Mouse (Mus musculus) stomach, embryonic 15.5 days (tissue): Measurements from ENCODE around the gene Prcd. TPM values are rescaled to one million over a fixed set of nuclear protein-coding genes. Genes with fewer than 3 reads are reported as not detected.
"Not testable (repeated sequence)": the region's sequence is repeated elsewhere in the genome, so short reads cannot be mapped to it uniquely, and the experiment has no call there.

Experiments used
- ATAC-seq: fragments of 200-750 bp; cut with Nextera tagmentation; 2 replicates; pipeline ENCODE4 v1.8.0; 2017; ENCODE audit warnings: low read depth, moderate number of reproducible peaks, moderate TSS enrichment; ENCODE audit not compliant: insufficient read depth, low FRiP score
- H3K27ac ChIP-seq: fragments of 300-500 bp; sonication (generic); 2 replicates; pipeline ENCODE4 v1.5.1; 2015; ENCODE audit warnings: mild to moderate bottlenecking, inconsistent platforms
- H3K27me3 ChIP-seq: fragments of 300-500 bp; sonication (generic); replicated peaks from 2 replicates; pipeline ENCODE4 v1.6.1; 2015; ENCODE audit warnings: inconsistent platforms
- H3K36me3 ChIP-seq: fragments of 300-500 bp; sonication (generic); 2 replicates; pipeline ENCODE4 v1.6.1; 2015; ENCODE audit warnings: inconsistent platforms
- H3K4me1 ChIP-seq: fragments of 300-500 bp; sonication (generic); 2 replicates; pipeline ENCODE4 v1.6.1; 2015; ENCODE audit warnings: inconsistent platforms
- H3K4me2 ChIP-seq: fragments of 300-500 bp; sonication (generic); 2 replicates; pipeline ENCODE4 v1.6.1; 2015; ENCODE audit warnings: mild to moderate bottlenecking, inconsistent platforms
- H3K4me3 ChIP-seq: fragments of 300-500 bp; sonication (generic); replicated peaks from 2 replicates; pipeline ENCODE4 v1.5.1; 2015; ENCODE audit warnings: inconsistent platforms
- H3K9ac ChIP-seq: fragments of 300-500 bp; sonication (generic); 2 replicates; pipeline ENCODE4 v1.6.1; 2015; ENCODE audit warnings: inconsistent platforms
- H3K9me3 ChIP-seq: fragments of 300-500 bp; sonication (generic); 2 replicates; pipeline ENCODE4 v1.6.1; 2016; ENCODE audit warnings: inconsistent platforms
- WGBS: fragments of 180-500 bp; shearing (Covaris S2); methylation state at CpG from one replicate; pipeline ENCODE4 v1.1.7; 2015; 5-methylcytosine and 5-hydroxymethylcytosine counted together
- polyA plus RNA-seq: library from polyadenylated mRNA; unstranded; fragments of >200 nt; fragmentation: Nextera tagmentation; extraction: Ambion mirVana; gene quantifications from 2 replicates; pipeline ENCODE4 v1.2.1, GENCODE M21; 2015

Prcd gene
- polyA plus RNA-seq, 1 experiment from 2014 or later = 1.3 TPM

GRCm38 (mm10) chr11:116672595-116672994 lies 19.3 kb downstream of the Prcd start:
- no peak for ATAC-seq
- Histone ChIP-seq H3K36me3 (peaks cover 42% of the 10 kb centered on the region), H3K9ac (peak overlapping the region; percentile 65; the same call in 1 of the 2 replicates), H3K4me1 (peaks cover 30% of the 10 kb centered on the region), H3K27me3 (0 out of 2 replicates have a peak, but pooled peaks cover 9% of the 10 kb centered on the region), H3K4me3 (peak overlapping the region; percentile 70), H3K4me2 (peak overlapping the region; percentile 77), H3K9me3 (no peaks in the 10 kb centered on the region), H3K27ac (peak overlapping the region; percentile 64; the same call in 1 of the 2 replicates)
- WGBS = 14% methylated on average over 7 of the region's 7 CpGs

DNA sequence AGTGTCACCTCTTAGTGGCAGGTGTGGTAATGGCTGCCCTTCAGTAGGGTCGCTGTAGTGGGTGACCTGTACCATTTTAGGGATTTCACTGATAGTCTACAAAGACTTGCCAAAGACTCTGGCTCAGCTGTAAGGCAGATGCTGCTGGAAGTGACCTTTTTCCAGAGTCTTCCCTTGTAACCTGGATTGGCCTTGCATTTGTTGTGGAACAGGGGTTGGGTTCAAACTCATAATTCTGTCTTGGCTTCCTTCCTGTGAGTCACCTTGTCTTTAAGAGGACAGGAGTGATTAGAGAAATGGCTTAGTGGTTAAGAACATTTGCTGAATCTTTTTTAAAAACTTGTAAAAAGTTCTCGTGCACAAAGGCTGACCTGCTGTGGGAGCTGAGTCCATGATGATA lies 20.1 kb downstream of the Prcd start:
- peaks cover 42% of the 10 kb centered on the region for H3K36me3 ChIP-seq
- no peak overlapping the region for H3K9ac ChIP-seq
- H3K4me3 ChIP-seq = no peak overlapping the region

DNA sequence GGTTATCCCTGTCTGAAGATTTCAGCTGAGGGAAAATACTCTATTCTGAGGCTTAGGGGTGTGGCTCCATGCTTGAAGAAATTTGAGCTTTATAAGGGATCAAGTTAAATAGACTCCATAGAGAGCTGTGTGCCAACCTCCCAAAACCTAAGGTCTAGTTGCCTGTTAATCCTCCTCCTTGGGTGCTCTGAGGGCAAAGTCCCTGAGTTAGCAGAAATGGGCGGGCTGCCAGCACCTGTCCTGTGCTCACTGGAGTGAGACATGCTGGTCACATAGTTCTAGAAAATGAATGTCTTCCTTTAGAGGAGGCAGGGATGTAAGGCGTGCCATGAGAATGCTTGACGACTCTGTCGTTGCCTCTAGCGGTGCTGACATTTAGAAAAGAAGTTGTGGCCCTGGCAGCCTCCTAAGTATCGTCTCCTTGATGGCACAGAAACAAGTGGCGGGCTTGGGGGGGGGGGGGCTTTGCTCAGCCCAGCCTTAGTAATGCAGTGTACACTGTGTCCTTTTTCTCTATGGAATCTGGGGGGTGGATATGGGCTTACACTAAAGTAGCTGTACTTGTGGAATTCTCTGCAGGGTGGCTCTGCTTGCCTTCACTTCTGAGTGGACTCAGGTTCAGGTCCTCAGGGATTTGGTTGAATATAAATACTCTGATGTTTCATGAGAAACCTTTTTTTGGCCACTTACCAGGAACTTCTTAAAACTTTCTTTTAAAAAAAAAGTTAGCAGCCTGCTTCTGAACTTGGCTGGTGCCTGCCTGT lies 21.5 kb downstream of the Prcd start:
- no peaks in the 10 kb centered on the region for H3K9me3 ChIP-seq
- peaks cover 22% of the 10 kb centered on the region for H3K4me1 ChIP-seq
- ATAC-seq = no peak
- whole genome bisulfite sequencing = 75% methylated on average over 7 of the region's 7 CpGs
- H3K4me3 ChIP-seq = no peak overlapping the region
- peaks cover 45% of the 10 kb centered on the region for H3K36me3 ChIP-seq
- H3K9ac ChIP-seq = no peak overlapping the region
- H3K27ac ChIP-seq = peak overlapping the region; percentile 59
- H3K27me3 ChIP-seq = 0 out of 2 replicates have a peak, but pooled peaks cover under 1% of the 10 kb centered on the region
- H3K4me2 ChIP-seq = no peak overlapping the region

More for the DNA sequence above, 20.1 kb downstream of the Prcd start:
- no peak for ATAC-seq
- Histone ChIP-seq H3K4me2 (peak overlapping the region; percentile 77), H3K27me3 (0 out of 2 replicates have a peak, but pooled peaks cover 9% of the 10 kb centered on the region), H3K9me3 (no peaks in the 10 kb centered on the region), H3K27ac (no peak overlapping the region), H3K4me1 (peaks cover 30% of the 10 kb centered on the region)
- WGBS = 67% methylated on average over 2 of the region's 2 CpGs

GRCm38 (mm10) chr11:116675429-116675828 lies 22.1 kb downstream of the Prcd start:
- not testable (repeated sequence) for H3K9me3 ChIP-seq, H3K4me3 ChIP-seq, H3K9ac ChIP-seq, H3K4me2 ChIP-seq, H3K27me3 ChIP-seq, ATAC-seq
- WGBS = 71% methylated on average over 6 of the region's 6 CpGs
- Histone ChIP-seq H3K27ac (peak overlapping the region; percentile 59), H3K36me3 (peaks cover 45% of the 10 kb centered on the region), H3K4me1 (peaks cover 22% of the 10 kb centered on the region)

- Histone ChIP-seq H3K36me3 (peaks cover 45% of the 10 kb centered on the region), H3K9me3 (no peaks in the 10 kb centered on the region), H3K4me2 (no peak overlapping the region), H3K4me3 (no peak overlapping the region), H3K4me1 (peaks cover 19% of the 10 kb centered on the region), H3K27ac (no peak overlapping the region; the same call in 1 of the 2 replicates), H3K27me3 (no peaks in the 10 kb centered on the region), H3K9ac (no peak overlapping the region)
- no peak for ATAC-seq
- WGBS = 84% methylated on average over 14 of the region's 14 CpGs
Measured at GRCm38 (mm10) chr11:116676175-116676976, 23.0 kb downstream of the Prcd start.

DNA sequence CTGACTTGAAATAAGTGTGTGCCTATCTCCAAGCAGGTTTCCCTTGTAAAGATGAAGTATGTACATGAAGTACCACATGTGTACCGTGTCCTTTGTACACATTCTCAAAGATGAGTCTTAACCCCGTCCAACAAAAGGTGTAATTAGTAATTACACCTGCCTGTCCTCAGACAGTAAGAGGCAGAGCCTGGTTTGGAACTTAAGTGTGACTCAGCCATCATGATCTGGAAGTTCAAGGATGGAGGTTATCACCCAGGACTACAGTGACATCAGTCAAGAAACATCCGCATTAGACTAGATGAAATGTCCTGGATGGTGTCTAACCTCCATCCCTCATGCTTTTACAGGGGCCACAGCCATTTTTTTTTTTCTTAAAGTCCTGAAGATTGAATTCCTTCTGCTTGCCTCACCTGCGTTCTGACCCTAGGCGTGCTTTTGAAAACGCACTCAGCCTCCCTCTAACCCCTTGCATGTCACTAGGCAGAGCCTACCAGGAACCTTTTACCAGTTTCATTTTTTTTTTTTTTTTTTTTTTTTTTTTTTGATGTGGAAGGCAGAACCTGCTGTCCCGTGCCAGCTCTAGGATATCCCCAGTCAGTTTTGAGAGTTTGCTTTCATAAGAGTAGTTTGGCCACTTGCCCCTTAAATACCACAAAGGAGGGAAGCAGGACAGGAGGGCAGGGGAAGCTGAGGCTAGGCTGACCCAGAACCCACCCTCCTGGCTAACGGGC lies 24.5 kb downstream of the Prcd start:
- Histone ChIP-seq H3K9me3 (no peaks in the 10 kb centered on the region), H3K4me2 (no peak overlapping the region), H3K27ac (no peak overlapping the region), H3K4me1 (peaks cover 12% of the 10 kb centered on the region), H3K9ac (no peak overlapping the region), H3K36me3 (peaks cover 44% of the 10 kb centered on the region), H3K4me3 (no peak overlapping the region), H3K27me3 (no peaks in the 10 kb centered on the region)
- WGBS = 75% methylated on average over 8 of the region's 8 CpGs
- ATAC-seq = no peak

GRCm38 (mm10) chr11:116679148-116679547 lies 25.8 kb downstream of the Prcd start:
- no peak overlapping the region for H3K9ac ChIP-seq
- WGBS = 87% methylated on average over 6 of the region's 6 CpGs
- ATAC-seq = no peak
- no peak overlapping the region for H3K4me2 ChIP-seq
- peaks cover 7% of the 10 kb centered on the region; the same call in 1 of the 2 replicates for H3K4me1 ChIP-seq
- no peaks in the 10 kb centered on the region for H3K27me3 ChIP-seq
- no peaks in the 10 kb centered on the region for H3K9me3 ChIP-seq
- H3K27ac ChIP-seq = no peak overlapping the region
- H3K36me3 ChIP-seq = peaks cover 34% of the 10 kb centered on the region
- no peak overlapping the region for H3K4me3 ChIP-seq

- H3K27ac ChIP-seq = no peak overlapping the region
- no peak overlapping the region for H3K4me2 ChIP-seq
- ATAC-seq = no peak
- peaks cover 29% of the 10 kb centered on the region for H3K36me3 ChIP-seq
- H3K4me1 ChIP-seq = no peaks in the 10 kb centered on the region; the same call in 1 of the 2 replicates
- H3K4me3 ChIP-seq = no peak overlapping the region
- no peaks in the 10 kb centered on the region for H3K27me3 ChIP-seq
- H3K9ac ChIP-seq = no peak overlapping the region
- 72% methylated on average over 24 of the region's 24 CpGs for WGBS
- H3K9me3 ChIP-seq = no peaks in the 10 kb centered on the region
Measured at GRCm38 (mm10) chr11:116680321-116681091, 27.2 kb downstream of the Prcd start.

DNA sequence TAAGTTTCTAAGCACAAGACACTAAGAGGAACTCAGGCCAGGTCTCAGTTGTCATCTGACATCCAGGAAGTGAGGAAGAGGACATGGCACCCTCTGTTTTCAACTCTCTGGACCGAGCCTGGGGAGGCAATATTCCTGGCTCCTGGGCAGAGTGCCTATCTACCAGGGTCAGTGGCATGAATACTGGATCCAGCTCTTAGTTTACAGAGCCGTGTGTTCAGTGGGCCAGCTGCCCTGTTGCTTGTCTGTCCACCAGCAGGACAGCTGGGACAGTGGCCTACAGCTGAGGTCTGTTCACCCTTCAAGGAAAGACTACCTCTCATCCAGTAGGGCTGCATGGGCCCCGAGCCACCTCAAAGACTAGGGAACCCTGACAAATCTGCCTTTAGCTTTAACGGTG lies 27.8 kb downstream of the Prcd start:
- 84% methylated on average over 4 of the region's 4 CpGs for WGBS
- Histone ChIP-seq H3K27ac (no peak overlapping the region), H3K4me3 (no peak overlapping the region), H3K4me1 (no peaks in the 10 kb centered on the region; the same call in 1 of the 2 replicates), H3K27me3 (no peaks in the 10 kb centered on the region), H3K9me3 (no peaks in the 10 kb centered on the region), H3K4me2 (no peak overlapping the region), H3K36me3 (peaks cover 23% of the 10 kb centered on the region), H3K9ac (no peak overlapping the region)
- no peak for ATAC-seq

- Histone ChIP-seq H3K27me3 (no peaks in the 10 kb centered on the region), H3K9ac (no peak overlapping the region), H3K4me2 (no peak overlapping the region), H3K36me3 (peaks cover 11% of the 10 kb centered on the region), H3K4me1 (no peaks in the 10 kb centered on the region; the same call in 1 of the 2 replicates), H3K27ac (no peak overlapping the region), H3K4me3 (no peak overlapping the region), H3K9me3 (no peaks in the 10 kb centered on the region)
- ATAC-seq = no peak
- WGBS = 70% methylated on average over 14 of the region's 14 CpGs
Measured at GRCm38 (mm10) chr11:116682501-116683144, 29.3 kb downstream of the Prcd start.

GRCm38 (mm10) chr11:116683777-116684176 lies 30.4 kb downstream of the Prcd start:
- Histone ChIP-seq H3K27me3 (no peaks in the 10 kb centered on the region), H3K4me2 (no peak overlapping the region), H3K4me3 (no peak overlapping the region), H3K27ac (no peak overlapping the region), H3K9ac (no peak overlapping the region), H3K4me1 (no peaks in the 10 kb centered on the region), H3K36me3 (peaks cover 11% of the 10 kb centered on the region), H3K9me3 (no peaks in the 10 kb centered on the region)
- 75% methylated on average over 4 of the region's 4 CpGs for WGBS
- ATAC-seq = no peak
